Mouse (Mus musculus) testis, adult 2 months (tissue): ENCODE measurements around the gene Miip.

Experiments used
- CTCF ChIP-seq: fragments of 200-500 bp; IDR thresholded peaks from 2 replicates; pipeline ENCODE4 v1.5.1; 2012; ENCODE audit warnings: low read depth, mild to moderate bottlenecking, inconsistent platforms, low read length, moderate library complexity; ENCODE audit not compliant: control insufficient read depth, insufficient read depth, insufficient replicate concordance
- POLR2A ChIP-seq: fragments of 200-500 bp; IDR thresholded peaks from 2 replicates; pipeline ENCODE4 v1.6.1; 2012; ENCODE audit warnings: low read depth, mild to moderate bottlenecking, inconsistent platforms, low read length, moderate library complexity; ENCODE audit not compliant: control insufficient read depth

- TF ChIP-seq POLR2A (no peak), CTCF (no peak)
Measured at GRCm38 (mm10) chr4:147909486-147909885, 40.9 kb upstream of the Miip start.
